Mouse (Mus musculus) heart, postnatal 0 days (tissue): Measurements from ENCODE around the gene Kcnmb1.

Experiments used
- CTCF ChIP-seq: IDR thresholded peaks from 2 replicates; pipeline ENCODE4 v1.5.1; 2016; ENCODE audit warnings: antibody characterized with exemption, control low read depth, low read depth
- EP300 ChIP-seq: IDR thresholded peaks from 2 replicates; pipeline ENCODE4 v1.6.1; 2016; ENCODE audit warnings: antibody characterized with exemption, low read depth

- TF ChIP-seq CTCF, result no peak
- no peak for TF ChIP-seq EP300
These were observed 44.8 kb downstream of the Kcnmb1 start for GRCm38 (mm10) chr11:34007616-34008015.
